Mouse (Mus musculus) ES-E14 (cell line): ENCODE data around the gene Arl4d. TPM values are rescaled to one million over a fixed set of nuclear protein-coding genes. Genes with fewer than 3 reads are reported as not detected.
A peak's percentile ranks its signal among the peaks of the same experiment; 100 is the strongest.
"Not testable (repeated sequence)": the region's sequence is repeated elsewhere in the genome, so short reads cannot be mapped to it uniquely, and the experiment has no call there.

Experiments used
- DNase-seq: peaks from one replicate; pipeline ENCODE4 v3.0.0-alpha.2; 2013; ENCODE audit warnings: low read depth, low spot score
- H3K27ac ChIP-seq: 2 replicates; pipeline ENCODE4 v1.5.1; 2012; ENCODE audit warnings: low read depth, mild to moderate bottlenecking, low read length, moderate library complexity, mixed read lengths; ENCODE audit not compliant: poor library complexity, insufficient read depth, severe bottlenecking
- H3K36me3 ChIP-seq: 2 replicates; pipeline ENCODE4 v1.6.1; 2012; ENCODE audit warnings: mild to moderate bottlenecking, low read length, moderate library complexity, mixed read lengths; ENCODE audit not compliant: control insufficient read depth, poor library complexity, insufficient read depth, severe bottlenecking
- H3K4me1 ChIP-seq, 2 experiments: fragments of 150-350 bp in 1 of 2; sonication (generic) in 1 of 2; 2 replicates each; pipeline ENCODE4 v1.6.1; 2012; ENCODE audit warnings: low read length in 2 of 2, mild to moderate bottlenecking in 1 of 2, mixed read lengths in 1 of 2; ENCODE audit not compliant: control insufficient read depth in 2 of 2, insufficient read depth in 2 of 2, poor library complexity in 1 of 2
- H3K4me3 ChIP-seq, 2 experiments: fragments of 150-350 bp in 1 of 2; sonication (generic) in 1 of 2; 2 replicates each; pipeline ENCODE4 v1.5.1; 2012; ENCODE audit warnings: low read length in 2 of 2, low read depth in 1 of 2, mild to moderate bottlenecking in 1 of 2, mixed read lengths in 1 of 2; ENCODE audit not compliant: insufficient read depth in 1 of 2, poor library complexity in 1 of 2, severe bottlenecking in 1 of 2
- H3K9ac ChIP-seq: 2 replicates; pipeline ENCODE4 v1.6.1; 2012; ENCODE audit warnings: low read depth, mild to moderate bottlenecking, low read length, mixed read lengths; ENCODE audit not compliant: poor library complexity, insufficient read depth, severe bottlenecking
- H3K9me3 ChIP-seq: fragments of 150-350 bp; sonication (generic); 2 replicates; pipeline ENCODE4 v1.6.1; 2012; ENCODE audit warnings: low read depth, mild to moderate bottlenecking, low read length; ENCODE audit not compliant: control insufficient read depth, insufficient read depth
- CHD2 ChIP-seq: IDR thresholded peaks from 2 replicates; pipeline ENCODE4 v1.6.1; 2014; ENCODE audit warnings: mild to moderate bottlenecking, low read depth, low read length, inconsistent platforms
- HCFC1 ChIP-seq: IDR thresholded peaks from 2 replicates; pipeline ENCODE4 v1.6.1; 2012; ENCODE audit warnings: low read length, inconsistent platforms, borderline replicate concordance; ENCODE audit not compliant: insufficient read depth
- MAFK ChIP-seq: IDR thresholded peaks from 2 replicates; pipeline ENCODE4 v1.6.1; 2014; ENCODE audit warnings: mild to moderate bottlenecking, low read depth, low read length, inconsistent platforms; ENCODE audit not compliant: insufficient read depth
- ZC3H11A ChIP-seq: IDR thresholded peaks from 2 replicates; pipeline ENCODE4 v1.6.1; 2012; ENCODE audit warnings: low read depth, mild to moderate bottlenecking, inconsistent platforms, low read length, borderline replicate concordance
- ZNF384 ChIP-seq: IDR thresholded peaks from 2 replicates; pipeline ENCODE4 v1.6.1; 2012; ENCODE audit warnings: low read depth, low read length, inconsistent platforms
- in situ Hi-C, 2 experiments: fragments of 600-800 bp; cut with MboI; formaldehyde crosslinking; loops; one replicate each; pipeline ENCODE4 v1.15.1; 2025; ENCODE audit warnings: low sequenced_read_pairs in 2 of 2, inconsistent platforms in 1 of 2; ENCODE audit not compliant: unreplicated experiment in 2 of 2
- total RNA-seq: library from RNA; depleted of rRNA; stranded (reverse); fragments of 300-350 nt; gene quantifications from 2 replicates; pipeline ENCODE4 v1.2.3, GENCODE M21; 2012

Arl4d gene
- total RNA-seq, 1 experiment, result 13.8 TPM

DNA sequence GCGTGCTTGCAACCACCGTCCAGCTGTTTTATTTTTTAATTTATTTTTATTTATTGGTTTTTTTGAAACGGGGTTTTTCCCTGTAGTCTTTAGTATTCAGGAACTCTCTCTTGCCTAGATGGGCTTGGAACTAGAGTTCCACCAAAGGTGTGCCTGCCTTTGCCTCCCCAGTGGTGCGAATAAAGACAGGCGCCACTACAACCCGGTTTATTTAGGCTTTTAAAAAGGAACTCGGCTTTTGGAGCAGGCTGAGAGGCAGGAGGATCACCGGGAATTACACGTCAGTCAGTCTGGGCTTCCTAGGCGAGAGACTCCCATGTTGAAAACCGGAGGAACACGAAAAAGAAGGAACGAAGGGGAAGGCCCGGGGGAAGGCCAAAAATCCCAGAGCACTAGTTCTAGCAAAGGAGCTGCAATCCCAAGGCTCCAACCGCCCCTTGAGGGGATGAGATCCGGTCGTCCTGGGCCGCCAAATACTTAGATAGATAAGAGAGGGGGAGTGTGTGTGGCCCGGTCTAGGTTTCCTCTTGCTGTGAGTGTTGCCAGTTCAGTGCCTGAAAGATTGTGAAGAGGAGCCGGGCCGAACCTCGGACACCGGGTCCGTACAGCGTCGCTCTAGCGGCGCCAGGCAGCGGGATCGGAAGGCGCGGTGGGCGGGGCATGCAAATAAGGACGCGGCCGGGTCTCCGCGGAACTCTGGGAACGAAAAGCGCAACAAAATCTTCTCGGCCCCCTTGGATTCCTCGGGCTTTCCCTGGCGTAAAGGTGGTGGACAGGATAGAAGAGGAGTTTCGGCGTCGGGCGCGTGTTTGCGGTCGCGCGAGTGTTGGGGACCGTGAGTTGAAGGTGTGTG, 24.3 kb upstream of the Arl4d start:
- H3K9me3 ChIP-seq, H3K4me1 ChIP-seq, in situ Hi-C loops, H3K36me3 ChIP-seq: not testable (repeated sequence)
- H3K27ac ChIP-seq, result peak overlapping the region; percentile 87
- 0 out of 2 replicates have a peak, but pooled peaks have one; percentile 5 for TF ChIP-seq HCFC1
- DNase-seq, result peak; percentile 71
- H3K9ac ChIP-seq, result peak overlapping the region; percentile 93
- peak overlapping the region; percentile 63 to 71 for H3K4me3 ChIP-seq

GRCm38 (mm10) chr11:101641710-101642642, 23.4 kb upstream of the Arl4d start:
- peak; percentile 75 for DNase-seq
- Histone ChIP-seq H3K9ac (peak overlapping the region; percentile 93; the same call in 1 of the 2 replicates), H3K27ac (peak overlapping the region; percentile 87; the same call in 1 of the 2 replicates), H3K4me3 (0 out of 4 replicates have a peak overlapping the region, but pooled peaks have one; percentile 4 to 71)
- TF ChIP-seq HCFC1 (peak; percentile 25; the same call in 1 of the 2 replicates), ZNF384 (peak; percentile 50; the same call in 1 of the 2 replicates)
- H3K36me3 ChIP-seq, H3K4me1 ChIP-seq, H3K9me3 ChIP-seq, in situ Hi-C loops: not testable (repeated sequence)

GRCm38 (mm10) chr11:101642931-101643330, 22.4 kb upstream of the Arl4d start:
- H3K4me1 ChIP-seq, result no peaks in the 10 kb centered on the region
- no peak overlapping the region for H3K4me3 ChIP-seq
- H3K36me3 ChIP-seq, result no peaks in the 10 kb centered on the region
- no peak overlapping the region for H3K27ac ChIP-seq
- no peak for DNase-seq
- H3K9me3 ChIP-seq, result no peaks in the 10 kb centered on the region
- in situ Hi-C loops, result no loop called here
- TF ChIP-seq HCFC1 (no peak), ZC3H11A (no peak), CHD2 (no peak), MAFK (no peak), ZNF384 (no peak)
- H3K9ac ChIP-seq, result no peak overlapping the region

- no peak for TF ChIP-seq ZC3H11A
- TF ChIP-seq MAFK, result no peak
- TF ChIP-seq ZNF384, result no peak
- no peak for TF ChIP-seq HCFC1
- no peak for TF ChIP-seq CHD2
- DNase-seq, result no peak
- Histone ChIP-seq H3K36me3 (no peaks in the 10 kb centered on the region), H3K9me3 (no peaks in the 10 kb centered on the region), H3K27ac (no peak overlapping the region), H3K4me1 (no peaks in the 10 kb centered on the region), H3K4me3 (no peak overlapping the region), H3K9ac (no peak overlapping the region)
- in situ Hi-C loops, result no loop called here
Observed at GRCm38 (mm10) chr11:101644591-101644990, 20.8 kb upstream of the Arl4d start.

DNA sequence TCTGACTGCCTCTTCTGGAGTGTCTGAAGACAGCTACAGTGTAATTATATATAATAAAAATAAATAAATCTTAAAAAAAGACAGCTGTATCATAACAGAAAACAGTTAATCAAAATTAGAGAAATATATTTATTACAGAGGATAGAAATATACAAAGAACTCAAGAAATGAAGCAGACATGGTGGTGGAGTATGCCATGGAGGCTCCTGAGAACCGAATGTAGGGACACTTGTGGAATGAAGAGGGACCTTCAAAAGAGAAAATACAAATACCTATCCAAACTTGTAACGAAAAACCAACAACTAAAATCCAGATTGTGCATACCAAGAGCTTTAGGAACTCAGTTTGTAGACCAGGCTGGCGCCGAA, 20.3 kb upstream of the Arl4d start:
- H3K4me3 ChIP-seq, H3K36me3 ChIP-seq, H3K4me1 ChIP-seq, DNase-seq, H3K27ac ChIP-seq, in situ Hi-C loops, H3K9ac ChIP-seq, H3K9me3 ChIP-seq: not testable (repeated sequence)

DNA sequence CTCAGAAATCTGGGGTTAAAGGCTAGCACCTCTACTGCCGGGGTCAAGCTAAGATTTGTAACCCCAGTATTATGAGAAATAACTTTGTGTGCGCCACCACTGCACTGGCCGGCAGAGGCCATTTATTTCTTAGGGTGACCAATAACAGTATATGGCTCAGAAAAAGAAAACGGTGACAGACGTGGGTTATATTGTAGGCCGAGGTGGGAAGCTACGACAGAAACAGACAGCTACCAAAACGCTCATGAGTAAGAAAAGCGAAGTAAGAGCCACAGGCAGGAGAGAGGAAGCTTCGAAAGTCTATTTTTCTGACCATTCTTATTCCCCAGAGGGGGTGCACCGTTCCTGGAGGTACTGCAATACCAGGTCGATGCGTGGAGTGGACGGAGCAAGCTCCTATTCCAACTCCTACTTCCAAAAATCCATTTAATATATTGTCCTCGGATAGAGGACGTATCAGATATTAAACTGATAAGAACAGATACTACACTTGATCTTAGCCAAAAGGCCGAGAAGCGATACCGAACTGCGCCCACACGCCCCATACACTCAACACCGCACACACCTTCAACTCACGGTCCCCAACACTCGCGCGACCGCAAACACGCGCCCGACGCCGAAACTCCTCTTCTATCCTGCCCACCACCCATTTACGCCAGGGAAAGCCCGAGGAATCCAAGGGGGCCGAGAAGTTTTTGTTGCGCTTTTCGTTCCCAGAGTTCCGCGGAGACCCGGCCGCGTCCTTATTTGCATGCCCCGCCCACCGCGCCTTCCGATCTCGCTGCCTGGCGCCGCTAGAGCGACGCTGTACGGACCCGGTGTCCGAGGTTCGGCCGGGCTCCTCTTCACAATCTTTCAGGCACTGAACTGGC, 19.7 kb upstream of the Arl4d start:
- H3K27ac ChIP-seq, in situ Hi-C loops, H3K9me3 ChIP-seq, H3K4me1 ChIP-seq, DNase-seq, H3K4me3 ChIP-seq, H3K36me3 ChIP-seq, H3K9ac ChIP-seq: not testable (repeated sequence)
